Mouse (Mus musculus) heart, embryonic 15.5 days (tissue): Measurements from ENCODE around the gene Rhbg. TPM values are rescaled to one million over a fixed set of nuclear protein-coding genes. Genes with fewer than 3 reads are reported as not detected.

ENCODE experiments used
- ATAC-seq: fragments of 200-750 bp; cut with Nextera tagmentation; replicated peaks from 2 replicates; pipeline ENCODE4 v1.8.0; 2017; ENCODE audit warnings: low read depth, moderate TSS enrichment; ENCODE audit not compliant: insufficient number of reproducible peaks, insufficient read depth, low FRiP score
- H3K27ac ChIP-seq: fragments of 300-500 bp; sonication (generic); 2 replicates; pipeline ENCODE4 v1.5.1; 2015; ENCODE audit warnings: mild to moderate bottlenecking, inconsistent platforms
- H3K27me3 ChIP-seq: fragments of 300-500 bp; sonication (generic); 2 replicates; pipeline ENCODE4 v1.6.1; 2015; ENCODE audit warnings: inconsistent platforms
- H3K36me3 ChIP-seq: fragments of 300-500 bp; sonication (generic); 2 replicates; pipeline ENCODE4 v1.6.1; 2015; ENCODE audit warnings: mild to moderate bottlenecking, inconsistent platforms
- H3K4me1 ChIP-seq: fragments of 300-500 bp; sonication (generic); replicated peaks from 2 replicates; pipeline ENCODE4 v1.6.1; 2015; ENCODE audit warnings: inconsistent platforms
- H3K4me2 ChIP-seq: fragments of 300-500 bp; sonication (generic); 2 replicates; pipeline ENCODE4 v1.6.1; 2015; ENCODE audit warnings: inconsistent platforms, mild to moderate bottlenecking, moderate library complexity
- H3K4me3 ChIP-seq: fragments of 300-500 bp; sonication (generic); 2 replicates; pipeline ENCODE4 v1.5.1; 2015; ENCODE audit warnings: mild to moderate bottlenecking, inconsistent platforms
- H3K9ac ChIP-seq: fragments of 300-500 bp; sonication (generic); 2 replicates; pipeline ENCODE4 v1.6.1; 2015; ENCODE audit warnings: mild to moderate bottlenecking, inconsistent platforms
- H3K9me3 ChIP-seq: fragments of 300-500 bp; sonication (generic); replicated peaks from 2 replicates; pipeline ENCODE4 v1.6.1; 2016; ENCODE audit warnings: inconsistent platforms
- WGBS: fragments of 180-500 bp; shearing (Covaris S2); methylation state at CpG from one replicate; pipeline ENCODE4 v1.1.7; 2015; ENCODE audit warnings: mixed read lengths; 5-methylcytosine and 5-hydroxymethylcytosine counted together
- polyA plus RNA-seq: library from polyadenylated mRNA; unstranded; fragments of >200 nt; fragmentation: Nextera tagmentation; extraction: Ambion mirVana; gene quantifications from 2 replicates; pipeline ENCODE4 v1.2.1, GENCODE M21; 2015

The Rhbg gene
- polyA plus RNA-seq, 1 experiment from 2014 or later: 0.13 TPM

DNA sequence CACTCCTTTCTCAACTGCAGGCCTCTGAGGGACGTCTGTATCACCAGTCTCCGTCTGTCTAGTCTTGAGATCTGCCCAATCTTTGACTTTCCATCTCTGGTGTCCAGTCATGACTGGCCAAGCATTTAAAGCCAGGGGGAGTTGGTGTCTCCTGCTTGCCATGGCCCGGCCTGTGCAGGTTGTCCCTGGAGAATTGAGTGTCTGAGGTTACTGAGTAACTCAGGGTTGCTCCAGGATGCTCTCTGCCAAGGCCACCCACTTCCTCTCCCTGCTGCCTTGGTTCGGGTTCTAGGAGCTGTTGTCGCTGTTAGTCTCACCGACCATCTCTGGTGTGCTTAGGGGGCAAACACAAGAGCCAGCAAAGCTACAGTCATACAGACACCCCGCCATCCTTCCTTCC, 1.9 kb upstream of the Rhbg start:
- Histone ChIP-seq H3K9me3 (no peaks in the 10 kb centered on the region), H3K9ac (no peak overlapping the region), H3K4me2 (no peak overlapping the region), H3K36me3 (no peaks in the 10 kb centered on the region), H3K27me3 (peaks cover 52% of the 10 kb centered on the region), H3K4me1 (peaks cover 4% of the 10 kb centered on the region), H3K27ac (no peak overlapping the region), H3K4me3 (no peak overlapping the region)
- 54% methylated on average over 7 of the region's 7 CpGs for WGBS
- no peak for ATAC-seq

DNA sequence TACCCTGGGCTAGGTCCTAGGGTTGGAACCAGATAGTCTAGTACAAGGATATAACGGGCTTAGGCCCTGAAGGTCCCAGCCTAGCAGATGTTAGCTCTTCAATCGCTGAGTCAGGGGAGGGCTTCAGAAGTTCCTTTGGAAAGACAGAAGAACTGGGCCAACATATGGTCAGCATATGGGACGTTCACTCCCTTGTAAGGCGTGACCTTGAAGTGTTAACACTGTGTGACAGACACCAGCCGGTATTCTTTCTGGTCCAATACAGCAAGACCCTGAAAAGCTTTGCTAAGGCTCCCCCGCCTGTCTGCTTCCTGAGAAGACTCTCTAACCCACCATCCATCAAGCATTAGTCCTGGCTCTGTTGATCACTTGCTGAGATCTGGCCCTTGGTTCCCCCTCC, 1.4 kb upstream of the Rhbg start:
- peaks cover 4% of the 10 kb centered on the region for H3K4me1 ChIP-seq

DNA sequence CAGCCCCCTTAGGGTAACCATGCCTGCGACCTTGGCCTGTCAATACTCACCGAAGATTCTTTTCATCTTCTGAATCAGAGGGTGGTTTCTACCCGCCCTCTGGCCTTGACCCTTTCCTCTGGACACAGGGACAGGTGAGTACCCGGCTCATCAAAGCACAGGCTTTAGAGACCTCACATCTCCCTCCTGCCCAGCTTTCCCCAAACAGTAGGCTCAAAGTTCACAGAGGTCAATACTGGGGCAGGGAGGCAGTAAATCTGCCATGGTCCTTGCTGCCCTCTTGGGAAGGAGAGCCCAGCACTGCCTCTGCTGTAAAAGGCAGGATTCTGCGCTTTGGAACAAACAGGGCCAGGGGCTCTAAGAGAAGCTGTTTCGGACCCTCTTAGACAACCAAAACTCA, 1.8 kb downstream of the Rhbg start:
- Histone ChIP-seq H3K4me2 (no peak overlapping the region), H3K27ac (no peak overlapping the region), H3K4me3 (no peak overlapping the region), H3K9me3 (no peaks in the 10 kb centered on the region), H3K9ac (no peak overlapping the region), H3K27me3 (peaks cover 57% of the 10 kb centered on the region), H3K36me3 (no peaks in the 10 kb centered on the region), H3K4me1 (peaks cover 4% of the 10 kb centered on the region)
- WGBS: 74% methylated on average over 6 of the region's 6 CpGs
- ATAC-seq: no peak

More for the DNA sequence above, 1.4 kb upstream of the Rhbg start:
- H3K4me2 ChIP-seq: no peak overlapping the region
- H3K27me3 ChIP-seq: peaks cover 52% of the 10 kb centered on the region
- H3K36me3 ChIP-seq: no peaks in the 10 kb centered on the region
- H3K27ac ChIP-seq: no peak overlapping the region
- 44% methylated on average over 6 of the region's 6 CpGs for WGBS
- no peak overlapping the region for H3K9ac ChIP-seq
- no peaks in the 10 kb centered on the region for H3K9me3 ChIP-seq
- H3K4me3 ChIP-seq: no peak overlapping the region
- ATAC-seq: no peak

DNA sequence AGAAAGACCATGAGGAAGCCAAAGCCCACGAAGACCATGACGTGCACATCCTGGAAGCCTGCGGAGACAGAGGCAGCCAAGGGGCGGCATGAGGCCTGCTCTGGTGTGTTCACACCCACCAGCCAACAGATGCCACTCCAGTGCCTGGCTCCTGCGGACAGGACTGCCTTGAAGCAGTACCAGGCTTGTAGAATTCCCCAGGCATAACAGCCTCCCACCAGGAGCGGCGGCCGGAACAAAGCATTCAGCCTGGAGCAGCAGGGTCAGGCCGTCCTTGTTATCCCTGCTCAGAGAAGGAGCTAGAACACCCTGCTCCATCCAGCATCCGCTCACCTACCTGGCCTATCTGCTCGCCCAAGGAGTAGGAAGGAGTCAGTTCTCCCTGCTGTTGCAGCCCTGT, 6.1 kb downstream of the Rhbg start:
- no peak for ATAC-seq
- WGBS: 77% methylated on average over 11 of the region's 11 CpGs
- no peak overlapping the region for H3K4me2 ChIP-seq
- H3K27ac ChIP-seq: no peak overlapping the region
- H3K4me1 ChIP-seq: no peaks in the 10 kb centered on the region
- H3K9me3 ChIP-seq: no peaks in the 10 kb centered on the region
- no peak overlapping the region for H3K4me3 ChIP-seq
- H3K36me3 ChIP-seq: no peaks in the 10 kb centered on the region
- H3K27me3 ChIP-seq: peaks cover 62% of the 10 kb centered on the region
- H3K9ac ChIP-seq: no peak overlapping the region

DNA sequence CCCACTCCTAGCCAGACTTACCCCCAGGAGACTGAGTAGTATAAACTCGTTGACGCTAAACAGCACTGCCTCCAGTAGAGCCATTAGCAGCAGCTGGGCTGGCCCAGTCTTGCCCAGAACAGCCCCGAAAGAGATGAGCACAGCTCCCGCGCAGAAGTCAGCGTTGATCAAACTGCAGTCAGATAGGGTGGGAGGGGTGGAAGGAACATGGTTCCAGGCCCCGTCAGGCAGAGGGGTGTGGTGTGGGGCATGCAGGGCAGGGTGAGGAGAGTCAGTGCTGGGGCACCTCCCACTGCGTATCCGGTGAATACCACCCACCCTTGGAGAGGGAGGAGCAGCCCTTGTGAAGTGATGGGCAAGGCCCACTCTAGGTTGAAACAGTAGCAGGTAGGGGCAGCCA, 6.8 kb downstream of the Rhbg start:
- Histone ChIP-seq H3K27me3 (peaks cover 62% of the 10 kb centered on the region), H3K36me3 (no peaks in the 10 kb centered on the region), H3K9me3 (no peaks in the 10 kb centered on the region), H3K4me1 (no peaks in the 10 kb centered on the region), H3K27ac (no peak overlapping the region), H3K4me3 (no peak overlapping the region), H3K4me2 (no peak overlapping the region), H3K9ac (no peak overlapping the region)
- WGBS: 61% methylated on average over 9 of the region's 9 CpGs
- ATAC-seq: no peak

DNA sequence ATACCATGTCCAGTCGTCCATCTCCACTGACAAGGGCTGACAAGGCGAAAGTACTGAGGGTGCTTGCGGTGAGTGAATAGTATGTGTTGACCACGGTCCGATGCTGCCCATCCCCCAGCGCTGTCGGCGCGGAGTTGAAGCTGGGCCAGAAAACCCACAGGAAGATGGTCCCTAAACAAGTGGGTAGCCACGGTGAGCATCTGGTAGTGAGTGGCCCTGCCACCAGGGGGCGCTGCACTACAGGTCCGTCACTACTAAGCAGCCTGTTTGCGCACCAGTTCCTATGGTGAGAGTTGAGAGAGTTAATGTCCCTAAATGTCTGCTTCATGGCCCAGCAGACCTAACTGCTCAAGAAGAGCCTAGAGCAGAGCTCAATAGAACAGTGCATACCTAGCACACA, 8.7 kb downstream of the Rhbg start:
- WGBS: 18% methylated on average over 13 of the region's 13 CpGs

DNA sequence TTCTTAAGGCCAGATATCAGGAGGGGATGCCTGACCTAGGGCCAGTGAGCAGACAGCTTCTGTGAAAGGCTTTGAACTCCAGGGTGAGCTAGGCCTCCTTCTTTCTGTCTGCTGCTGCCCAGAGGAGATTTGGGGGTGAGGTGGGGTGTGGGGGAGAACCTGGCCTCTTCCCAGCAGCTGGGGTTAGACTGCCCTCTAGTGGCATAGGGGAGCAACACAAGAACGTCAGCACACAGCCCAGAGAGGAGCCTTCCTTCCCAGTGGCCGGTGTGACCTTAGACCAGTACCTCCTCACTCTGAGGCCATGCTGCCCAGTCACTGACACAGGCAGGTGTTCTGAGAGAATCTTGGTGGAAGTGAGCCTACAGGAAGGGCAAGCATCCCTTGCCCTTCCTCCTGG, 10.4 kb downstream of the Rhbg start:
- Histone ChIP-seq H3K4me2 (no peak overlapping the region), H3K9ac (no peak overlapping the region), H3K36me3 (no peaks in the 10 kb centered on the region), H3K9me3 (no peaks in the 10 kb centered on the region), H3K4me3 (no peak overlapping the region), H3K27ac (no peak overlapping the region), H3K4me1 (peaks cover 5% of the 10 kb centered on the region), H3K27me3 (peaks cover 87% of the 10 kb centered on the region)
- 5% methylated on average over 2 of the region's 2 CpGs for WGBS
- ATAC-seq: no peak

More for the DNA sequence above, 8.7 kb downstream of the Rhbg start:
- Histone ChIP-seq H3K9ac (no peak overlapping the region), H3K27me3 (peaks cover 74% of the 10 kb centered on the region), H3K9me3 (no peaks in the 10 kb centered on the region), H3K4me2 (no peak overlapping the region), H3K27ac (no peak overlapping the region), H3K4me3 (no peak overlapping the region), H3K4me1 (peaks cover 5% of the 10 kb centered on the region), H3K36me3 (no peaks in the 10 kb centered on the region)
- 0 out of 2 replicates have a peak, but pooled peaks have one; percentile 9 for ATAC-seq

DNA sequence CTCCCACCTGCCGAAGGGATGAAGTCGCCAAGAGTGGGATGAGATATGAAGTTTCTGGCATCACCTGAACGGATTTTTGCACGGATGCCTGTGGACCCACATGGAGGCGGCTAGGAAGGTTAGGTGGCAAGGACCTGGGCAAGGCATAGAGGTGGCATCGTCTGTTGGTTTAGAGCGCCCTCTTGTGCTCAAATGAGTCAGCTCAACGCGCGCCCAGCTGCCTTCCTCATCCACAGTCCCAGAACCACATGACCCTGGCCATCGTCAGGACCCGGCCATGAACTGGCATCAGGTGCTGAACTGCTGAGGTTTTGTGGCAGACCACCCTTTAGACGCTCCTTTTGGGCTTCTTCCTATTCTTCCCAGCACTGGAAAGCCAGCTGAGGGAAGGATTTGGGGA, 12.0 kb downstream of the Rhbg start:
- H3K4me1 ChIP-seq: peaks cover 5% of the 10 kb centered on the region
- H3K9me3 ChIP-seq: no peaks in the 10 kb centered on the region
- 3% methylated on average over 13 of the region's 13 CpGs for WGBS
- peaks cover 98% of the 10 kb centered on the region for H3K27me3 ChIP-seq
- H3K4me2 ChIP-seq: no peak overlapping the region
- H3K9ac ChIP-seq: no peak overlapping the region
- no peak for ATAC-seq
- H3K36me3 ChIP-seq: no peaks in the 10 kb centered on the region
- no peak overlapping the region for H3K4me3 ChIP-seq
- no peak overlapping the region for H3K27ac ChIP-seq

DNA sequence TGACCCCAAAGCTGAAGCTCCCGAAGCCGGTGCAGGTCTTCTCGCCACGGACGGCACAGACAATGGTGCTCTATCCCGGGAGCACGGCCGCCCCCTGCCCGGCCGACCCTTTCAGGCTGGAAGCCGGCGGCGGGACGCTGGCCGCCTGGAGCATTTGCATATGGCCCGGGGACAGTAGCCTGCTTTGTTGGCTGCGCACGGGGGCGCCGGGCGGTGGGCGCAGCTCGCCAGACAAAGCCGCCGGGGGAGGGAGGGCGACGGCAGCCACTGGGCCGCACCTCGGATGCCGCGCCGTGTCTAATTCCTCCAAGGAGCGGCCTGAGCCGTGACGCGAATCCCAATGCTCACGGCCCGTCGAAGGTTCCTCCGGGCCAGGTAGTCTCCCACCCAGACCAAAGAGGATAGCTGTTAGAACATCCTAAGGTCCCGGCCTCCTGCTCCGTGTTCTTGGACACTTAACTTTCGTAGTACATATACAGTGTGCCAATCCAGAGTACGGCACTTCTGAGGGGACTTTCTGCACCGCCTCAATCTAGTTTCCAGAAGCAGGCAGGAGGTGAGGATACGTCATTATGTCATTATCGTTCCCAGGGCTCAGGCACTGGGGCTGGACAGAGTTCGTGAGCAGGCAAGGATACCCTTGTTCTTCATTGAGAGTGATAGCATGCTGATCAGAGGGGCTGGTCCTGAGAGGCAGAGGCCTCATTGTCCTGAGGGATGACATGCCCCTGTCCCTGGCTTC, 13.3 kb downstream of the Rhbg start:
- Histone ChIP-seq H3K36me3 (no peaks in the 10 kb centered on the region), H3K27me3 (peaks cover 99% of the 10 kb centered on the region), H3K27ac (no peak overlapping the region), H3K9ac (no peak overlapping the region), H3K4me2 (peak overlapping the region; percentile 27), H3K9me3 (no peaks in the 10 kb centered on the region), H3K4me3 (peak overlapping the region; percentile 13), H3K4me1 (peaks cover 5% of the 10 kb centered on the region)
- 4% methylated on average over 48 of the region's 48 CpGs for WGBS
- no peak for ATAC-seq

DNA sequence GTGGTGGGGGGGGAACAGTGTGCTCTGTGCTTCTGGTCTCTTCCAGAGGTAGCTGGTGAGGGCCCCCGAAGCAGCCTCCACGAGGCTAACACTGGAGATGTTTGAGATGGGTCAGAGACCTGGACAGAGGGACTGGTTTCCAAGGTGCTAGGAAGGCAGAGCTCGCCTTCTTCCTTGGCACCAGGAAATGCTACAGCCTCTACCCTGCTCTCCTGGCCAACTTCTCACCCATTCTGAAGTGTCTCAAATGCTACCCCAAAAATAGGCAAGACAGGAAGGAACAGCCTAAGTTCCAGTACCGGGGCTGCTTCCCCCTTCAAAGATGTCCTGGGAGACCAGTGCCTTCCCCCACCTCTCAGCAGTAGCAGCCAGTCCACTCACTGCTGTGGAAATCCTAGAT, 15.1 kb downstream of the Rhbg start:
- no peak overlapping the region for H3K4me2 ChIP-seq
- peaks cover 5% of the 10 kb centered on the region for H3K4me1 ChIP-seq
- H3K27ac ChIP-seq: no peak overlapping the region
- H3K36me3 ChIP-seq: no peaks in the 10 kb centered on the region
- 47% methylated on average over 4 of the region's 4 CpGs for WGBS
- H3K27me3 ChIP-seq: peaks cover 97% of the 10 kb centered on the region
- H3K9me3 ChIP-seq: no peaks in the 10 kb centered on the region
- H3K4me3 ChIP-seq: no peak overlapping the region
- no peak for ATAC-seq
- H3K9ac ChIP-seq: no peak overlapping the region

DNA sequence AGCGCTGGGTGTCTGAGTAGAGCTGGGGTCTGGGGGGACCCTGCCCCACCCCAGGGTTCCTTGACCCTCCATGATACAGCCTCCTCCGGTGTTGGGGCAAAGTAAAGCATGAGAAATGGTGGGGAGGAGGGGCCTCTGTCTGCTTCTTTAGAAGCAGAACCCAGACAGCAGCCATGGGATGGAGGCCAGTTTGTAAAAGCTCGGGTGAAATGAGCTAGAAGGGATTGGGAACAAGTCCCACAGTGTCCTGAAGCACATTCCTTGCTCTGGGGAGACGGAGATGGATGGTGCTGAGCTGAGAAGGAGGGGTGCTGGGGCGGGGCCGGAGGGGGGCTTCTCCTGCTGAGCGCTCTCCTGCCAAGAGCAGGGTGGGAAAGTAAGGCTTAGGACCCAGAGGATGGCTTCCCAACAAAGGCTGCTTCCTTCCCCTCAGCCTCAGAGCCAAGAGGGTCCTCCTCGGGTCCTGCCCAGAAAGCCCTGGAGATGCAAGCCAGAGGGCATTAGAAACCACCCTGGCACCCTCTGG, 15.6 kb downstream of the Rhbg start:
- H3K4me3 ChIP-seq: no peak overlapping the region
- WGBS: 35% methylated on average over 8 of the region's 8 CpGs
- H3K4me2 ChIP-seq: no peak overlapping the region
- no peaks in the 10 kb centered on the region for H3K9me3 ChIP-seq
- H3K36me3 ChIP-seq: no peaks in the 10 kb centered on the region
- H3K4me1 ChIP-seq: peaks cover 5% of the 10 kb centered on the region
- H3K27me3 ChIP-seq: peaks cover 95% of the 10 kb centered on the region
- no peak overlapping the region for H3K27ac ChIP-seq
- H3K9ac ChIP-seq: no peak overlapping the region
- ATAC-seq: no peak

DNA sequence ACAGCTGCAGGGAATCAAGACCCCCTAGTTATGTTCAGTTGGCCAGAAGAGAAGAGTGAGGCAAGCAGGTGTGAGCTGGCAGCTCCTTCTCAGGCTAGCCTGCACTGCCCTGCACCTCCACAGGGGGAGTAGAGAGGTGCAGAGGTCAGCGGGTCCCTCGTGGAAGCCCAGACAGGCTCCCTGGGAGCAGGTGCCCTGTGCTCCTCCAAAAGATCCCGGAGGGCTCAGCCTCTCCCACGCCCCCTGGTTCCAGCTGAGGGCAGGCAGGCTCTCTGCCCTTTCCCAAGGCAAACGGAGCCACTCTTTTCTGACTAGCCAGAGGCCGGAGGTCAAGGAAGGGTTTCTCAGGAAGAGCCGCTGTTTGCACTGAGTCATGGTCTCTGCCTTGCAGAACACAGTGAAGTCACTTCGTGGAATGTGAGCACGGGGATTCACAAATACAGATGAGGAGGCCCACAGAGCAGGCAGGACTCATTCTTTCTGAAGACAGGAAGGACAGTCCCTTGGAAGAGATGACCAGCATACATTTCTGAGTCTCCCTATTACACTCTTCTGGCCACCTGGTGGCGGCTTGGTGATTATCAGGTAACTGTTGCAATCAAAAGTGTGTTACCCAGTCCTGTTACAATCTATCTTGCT, 16.8 kb downstream of the Rhbg start:
- Histone ChIP-seq H3K9me3 (no peaks in the 10 kb centered on the region), H3K4me3 (no peak overlapping the region), H3K4me1 (peaks cover 5% of the 10 kb centered on the region), H3K27ac (no peak overlapping the region), H3K27me3 (peaks cover 92% of the 10 kb centered on the region), H3K36me3 (no peaks in the 10 kb centered on the region), H3K9ac (no peak overlapping the region), H3K4me2 (no peak overlapping the region)
- ATAC-seq: no peak
- WGBS: 9% methylated on average over 10 of the region's 10 CpGs
